Mouse (Mus musculus) c-Kit-positive CD71-negative TER-119-negative erythroid progenitor cells, embryonic 14.5 days (primary cell): ENCODE results near the gene Pbxip1.

Experiments used
- DNase-seq: peaks from one replicate; pipeline ENCODE4 v3.0.0-alpha.2; 2013; ENCODE audit warnings: low read depth

Pbxip1 gene

DNA sequence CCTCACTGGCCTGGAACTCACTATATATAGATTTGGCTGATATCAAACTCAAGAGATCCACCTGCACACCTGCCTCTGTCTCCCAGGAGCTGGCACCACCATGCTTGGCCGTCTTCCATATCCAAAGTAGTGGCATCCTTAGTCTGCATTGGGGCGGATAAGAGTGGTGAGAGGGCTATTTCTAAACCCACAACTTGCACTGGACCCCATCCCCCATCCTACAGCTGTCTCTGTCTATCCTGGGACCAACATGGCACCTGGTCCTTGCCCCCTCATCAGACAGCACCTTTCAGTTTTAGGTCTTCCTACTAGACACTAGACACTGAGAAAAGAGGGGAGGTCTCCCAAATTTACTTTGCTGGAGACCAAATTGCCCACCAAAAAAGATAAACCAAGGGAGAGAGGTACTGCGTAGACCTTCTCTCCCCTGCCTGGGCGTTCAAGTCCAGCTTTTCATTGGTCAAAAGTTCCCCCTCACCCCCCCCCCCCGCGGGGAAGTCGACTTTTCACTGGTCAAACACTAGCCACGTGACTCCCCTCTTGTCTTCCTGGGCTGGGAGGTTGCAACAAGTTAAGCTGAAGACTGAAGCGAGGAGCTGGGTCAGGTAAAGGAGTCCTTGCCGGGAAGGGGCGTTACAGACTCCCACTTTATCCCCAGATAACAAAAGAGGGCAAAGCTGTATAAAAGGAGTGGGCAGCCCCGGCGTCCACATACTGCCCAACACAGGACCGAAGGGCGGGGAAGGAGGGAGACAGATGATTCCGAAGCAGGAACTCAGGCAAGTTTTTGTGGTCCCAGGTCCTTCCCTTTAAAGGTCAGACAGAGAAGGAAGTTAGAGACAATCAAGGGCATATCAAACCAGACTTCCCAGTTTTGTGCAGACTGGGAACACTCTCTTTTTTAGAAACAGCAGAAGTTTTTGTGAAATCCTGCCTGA, at the start of gene Pbxip1:
TSS of gene Pbxip1 (plus strand) at position 531 of the 938 bp plus-strand sequence.
- no peak for DNase-seq

DNA sequence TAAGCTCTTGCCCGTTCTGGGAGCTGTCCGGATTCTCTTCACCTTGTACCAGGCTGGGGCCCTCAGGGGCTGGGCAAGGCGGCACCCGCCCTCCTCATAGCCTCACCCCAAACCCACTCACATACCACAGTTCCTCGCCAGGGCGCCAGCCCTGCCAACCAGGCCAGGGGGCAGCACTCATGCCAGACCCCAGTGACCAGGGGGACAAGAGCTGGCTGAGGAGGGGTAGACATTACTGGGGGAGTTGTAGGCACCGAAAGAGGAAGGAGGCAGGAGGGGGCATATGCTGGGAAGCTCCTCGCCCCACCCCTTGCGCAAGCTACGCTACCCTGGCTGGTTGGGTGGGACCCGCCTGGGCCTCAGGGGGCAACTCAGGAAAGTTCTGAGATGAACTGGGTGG, 48.9 kb upstream of the Pbxip1 start:
- no peak for DNase-seq

DNA sequence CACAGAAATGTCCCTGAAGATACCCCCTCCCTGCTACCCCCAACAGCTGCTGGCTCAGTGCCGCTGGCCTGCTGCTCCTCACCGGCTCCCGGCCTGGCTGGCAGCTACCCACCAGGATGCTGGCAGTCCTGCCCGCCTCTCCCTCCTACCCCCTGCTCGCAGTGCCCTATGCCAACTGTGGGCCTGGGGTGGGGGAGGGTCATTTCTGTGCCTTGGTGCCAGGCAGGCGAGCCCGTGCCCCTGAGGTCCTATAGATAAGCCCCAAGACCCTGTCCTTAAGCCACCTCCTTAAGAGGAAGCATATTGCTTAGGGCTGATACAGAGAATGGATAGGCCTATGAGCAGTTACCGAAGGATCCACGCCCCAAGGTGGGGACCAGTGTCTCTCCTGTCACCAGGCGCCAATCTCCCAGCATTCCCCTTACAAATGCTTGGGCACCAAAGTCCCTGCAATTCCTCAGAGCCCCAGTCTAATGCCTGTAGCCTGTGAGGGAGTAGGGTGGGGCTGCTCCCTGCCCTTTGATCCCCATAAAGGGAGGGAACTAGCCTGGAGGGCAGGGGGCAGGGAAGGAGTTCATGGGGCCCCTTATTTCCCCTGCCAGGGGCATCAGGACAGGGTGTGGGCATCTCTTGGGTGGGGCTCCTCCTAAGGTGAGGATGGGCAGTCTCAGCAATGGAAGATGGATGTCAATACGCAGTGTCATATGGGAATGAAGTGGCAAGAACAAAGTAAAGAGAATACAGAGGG, 48.2 kb upstream of the Pbxip1 start:
- no peak for DNase-seq

DNA sequence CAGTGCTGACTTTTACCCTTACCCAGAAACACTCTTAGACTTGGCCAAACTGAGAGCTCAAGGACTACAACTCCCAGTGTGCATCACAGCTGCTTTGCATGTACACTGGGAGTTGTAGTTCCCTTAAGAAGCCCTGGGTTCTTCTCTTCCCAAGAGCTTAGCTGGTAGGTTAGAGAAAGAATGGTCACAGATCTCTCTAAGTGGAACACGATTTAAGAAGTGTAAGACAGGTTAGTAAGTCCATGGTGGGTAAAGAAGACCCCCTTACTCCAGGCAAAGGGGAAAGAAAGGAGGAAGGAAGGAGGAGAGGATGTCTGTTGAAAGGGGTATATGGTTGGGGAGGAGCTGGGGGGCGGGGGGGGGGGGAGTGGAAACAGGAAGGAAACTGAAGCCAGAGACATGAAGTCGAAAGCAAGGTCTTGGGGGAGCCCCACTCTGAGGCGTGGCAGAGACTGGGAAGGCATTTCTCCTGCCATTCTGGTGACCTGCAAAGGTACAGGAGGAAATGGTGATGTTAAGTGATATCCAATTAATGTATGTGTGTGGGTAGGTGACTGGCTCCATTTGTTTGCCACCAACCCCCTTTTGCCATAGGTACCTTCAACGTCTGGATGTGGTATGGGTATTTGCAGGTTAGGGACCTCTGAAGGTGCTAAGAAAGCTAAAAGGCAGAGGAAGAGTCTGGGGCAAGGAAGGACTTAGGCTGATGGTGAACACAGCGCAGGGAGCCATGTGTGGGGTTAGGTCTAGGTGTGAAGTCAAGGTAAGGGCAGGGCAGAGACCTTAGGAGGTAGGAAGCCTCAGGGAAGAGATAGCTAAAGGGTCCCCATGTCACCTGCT, 47.4 kb upstream of the Pbxip1 start:
- DNase-seq, result no peak

DNA sequence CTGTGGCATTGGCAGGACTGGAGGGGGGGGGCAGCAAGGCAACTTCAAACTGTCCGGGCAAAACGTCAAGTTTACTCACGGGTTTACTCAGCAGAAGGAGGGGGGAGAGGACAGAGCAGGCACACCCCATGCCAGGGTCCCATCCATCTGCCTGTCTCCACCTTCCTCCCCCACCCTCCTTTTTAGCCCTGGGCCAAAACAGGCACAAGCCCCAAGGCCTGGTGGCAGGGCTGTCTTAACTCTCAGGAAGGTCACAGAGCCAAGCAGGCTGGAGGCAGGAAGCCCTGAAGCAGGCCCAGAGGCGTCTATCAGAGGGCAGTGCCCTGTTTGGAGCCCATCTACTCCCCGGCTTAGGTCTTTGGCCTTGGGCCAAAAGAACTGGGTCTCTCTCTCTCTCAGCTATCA, 46.4 kb upstream of the Pbxip1 start:
- no peak for DNase-seq

DNA sequence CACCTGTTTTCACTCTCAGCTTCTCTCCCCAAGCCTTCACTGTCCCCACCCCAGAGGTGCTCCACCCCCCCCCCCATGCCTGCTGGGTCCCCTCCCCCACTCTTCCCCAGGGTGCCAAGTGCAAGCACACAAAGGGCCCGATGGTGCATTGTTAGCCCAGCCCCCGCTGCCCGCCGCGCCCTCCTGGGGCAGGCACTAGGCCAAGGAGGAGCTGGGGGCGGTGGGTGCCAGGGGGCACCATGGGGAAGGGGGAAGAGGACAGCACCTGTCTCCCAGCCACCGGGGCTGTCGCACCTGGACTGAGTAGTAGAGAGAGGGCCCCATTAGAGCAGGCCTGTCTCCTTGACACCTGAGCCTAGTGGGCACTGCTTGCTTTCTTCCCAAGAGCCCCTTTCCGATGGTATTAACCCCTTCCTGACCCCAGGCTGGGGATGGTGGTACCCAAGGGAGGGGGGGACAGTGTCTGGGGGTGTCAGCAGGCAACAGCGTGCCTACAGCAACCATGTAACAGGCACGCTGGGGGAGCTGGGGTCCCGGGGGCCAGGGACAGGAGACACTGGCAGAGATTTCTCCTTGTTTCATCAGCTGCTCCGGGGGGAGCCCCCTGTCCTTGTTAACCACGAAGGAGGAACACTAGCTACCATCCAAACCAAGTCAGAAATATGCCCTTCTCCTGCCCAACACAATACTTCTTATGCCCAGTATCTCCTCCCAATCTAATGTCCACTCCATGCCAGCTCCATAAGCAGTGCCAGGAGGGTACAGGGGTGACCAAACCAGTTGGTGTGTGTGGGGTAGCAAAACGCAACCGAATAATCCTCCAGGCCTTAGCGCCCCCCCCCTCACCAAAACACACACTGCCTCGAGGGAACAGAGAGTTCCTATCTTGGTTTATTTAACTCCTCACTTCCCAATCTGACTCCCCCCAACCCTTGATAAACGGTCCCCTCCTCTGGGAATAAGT, 45.5 kb upstream of the Pbxip1 start:
- DNase-seq, result no peak

DNA sequence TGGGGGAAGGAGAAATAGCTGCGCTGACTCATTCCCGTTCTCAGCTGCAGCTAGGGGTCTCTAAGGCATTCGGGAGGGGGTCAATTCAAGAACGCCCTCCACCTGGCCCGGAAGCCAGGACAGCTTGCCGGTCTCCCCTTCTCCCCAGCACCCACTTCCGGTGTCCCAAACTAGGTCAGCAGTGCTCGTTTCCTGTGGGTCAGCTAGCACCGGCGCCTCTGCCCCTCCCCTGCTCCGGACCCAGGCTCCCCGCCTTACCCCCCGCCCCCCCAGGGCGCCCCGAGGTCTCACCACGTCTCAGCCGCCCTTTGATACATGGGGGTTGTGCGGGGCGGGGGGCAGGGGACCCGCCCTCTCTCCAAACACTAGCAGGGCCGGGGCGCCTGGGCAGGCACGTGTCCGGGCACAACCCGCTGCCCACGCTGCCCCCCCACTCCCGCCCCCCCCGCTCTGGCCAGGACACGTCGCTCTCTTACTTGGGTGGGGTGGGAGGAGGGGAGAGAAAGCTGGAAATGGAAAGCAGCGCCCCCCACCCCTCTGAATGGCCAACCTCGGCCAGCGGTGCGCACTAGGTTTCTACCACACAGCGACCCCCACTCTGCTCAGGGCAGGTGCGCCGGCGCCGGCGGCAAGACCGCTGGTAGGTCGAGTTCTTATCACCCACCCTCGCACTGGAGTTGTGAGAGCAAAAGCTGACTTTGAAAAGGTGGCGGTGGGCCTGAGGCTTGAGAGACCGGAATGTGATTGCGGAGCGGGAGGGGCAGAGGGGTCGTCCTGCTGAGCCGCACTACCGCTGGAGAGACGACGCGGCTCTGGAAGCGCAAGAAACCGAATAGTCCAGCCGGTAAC, 44.6 kb upstream of the Pbxip1 start:
- DNase-seq, result no peak

DNA sequence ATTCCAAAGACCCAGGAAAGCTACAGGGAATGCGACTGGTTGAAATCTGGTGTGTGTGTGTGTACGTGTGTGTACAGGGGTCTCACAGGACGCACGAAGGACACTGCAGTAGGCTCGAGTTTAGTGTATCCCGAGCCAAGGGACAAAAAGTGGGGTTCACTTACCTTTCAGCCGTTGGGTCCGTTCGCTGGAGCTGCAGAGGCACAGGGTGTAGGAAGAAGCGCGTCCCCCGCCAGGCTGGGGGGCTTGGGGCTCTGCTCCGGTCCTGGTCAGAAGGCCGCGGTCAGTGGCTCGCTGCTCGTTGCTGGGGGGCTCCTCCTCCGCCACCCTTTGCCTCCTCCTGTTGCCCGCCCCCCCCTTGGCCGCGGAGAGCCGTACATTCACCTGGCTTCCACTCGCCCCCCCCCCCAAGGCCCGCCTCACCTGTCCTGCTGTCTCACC, 43.6 kb upstream of the Pbxip1 start:
- DNase-seq, result no peak

DNA sequence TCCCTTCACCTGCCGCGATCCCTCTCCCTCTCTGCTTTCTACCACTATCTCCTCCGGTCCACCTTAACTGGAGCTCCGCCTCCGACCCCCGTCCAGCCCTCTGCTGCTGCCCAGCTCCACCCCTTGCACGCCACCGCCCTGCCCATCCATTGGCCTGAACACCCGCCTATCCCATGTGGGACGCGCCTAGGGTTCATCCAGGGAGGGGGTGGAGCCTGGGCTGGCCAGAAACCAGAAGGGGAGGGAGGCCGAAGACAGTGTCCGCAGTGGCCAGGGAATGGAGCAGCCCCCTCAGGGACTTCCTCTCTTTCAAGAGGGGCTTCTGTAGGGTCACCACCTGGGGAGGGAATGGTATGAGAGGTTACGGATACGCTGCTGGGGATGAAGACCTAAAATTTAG, 42.9 kb upstream of the Pbxip1 start:
- peak; percentile 92 for DNase-seq

DNA sequence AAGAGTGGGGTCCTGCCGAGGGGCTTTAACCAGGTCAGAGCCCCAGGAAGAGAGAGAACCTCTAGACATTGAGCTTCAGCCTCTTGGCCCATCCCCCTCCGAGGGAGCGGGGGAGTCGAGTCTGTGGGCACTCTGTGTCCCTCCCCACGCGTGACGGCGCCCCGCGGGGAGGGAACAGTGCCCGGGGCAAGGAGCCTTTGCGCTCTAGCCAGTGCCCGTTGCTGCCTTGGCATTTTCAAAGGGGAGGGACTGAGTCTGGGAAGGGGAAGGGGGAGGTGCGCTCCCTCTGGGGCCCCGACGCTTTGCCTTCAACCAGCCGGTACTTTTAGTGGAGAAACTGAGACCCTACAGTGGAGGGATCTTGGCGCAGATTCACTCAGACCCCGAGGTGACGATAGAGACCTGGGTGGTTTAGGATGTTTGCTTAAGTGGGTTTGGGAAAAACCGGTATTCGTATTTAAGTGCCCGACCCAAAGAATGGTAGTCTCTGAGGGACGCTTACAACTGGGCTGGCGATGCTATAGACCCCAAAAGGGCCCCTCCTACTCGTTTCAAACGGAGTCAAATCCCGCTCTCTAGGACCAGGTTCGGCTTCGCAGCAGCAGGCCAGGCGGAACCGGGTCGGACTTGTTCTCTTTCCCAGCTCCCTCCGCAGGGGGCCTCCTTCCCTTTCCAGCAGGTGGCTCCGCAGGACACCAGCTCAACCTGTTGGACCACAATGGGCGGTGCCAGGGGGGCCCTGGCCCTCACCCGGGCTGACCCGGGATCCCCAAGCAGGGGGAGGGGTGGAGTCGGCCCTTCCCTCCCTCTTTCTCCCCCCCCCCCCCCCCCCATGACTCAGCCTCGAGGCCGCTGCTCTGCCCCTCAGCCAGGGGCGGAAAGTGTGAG, 42.3 kb upstream of the Pbxip1 start, which contains the start of gene Zbtb7b:
TSS of gene Zbtb7b (minus strand) at position 771 of the 888 bp plus-strand sequence.
- DNase-seq, result no peak

DNA sequence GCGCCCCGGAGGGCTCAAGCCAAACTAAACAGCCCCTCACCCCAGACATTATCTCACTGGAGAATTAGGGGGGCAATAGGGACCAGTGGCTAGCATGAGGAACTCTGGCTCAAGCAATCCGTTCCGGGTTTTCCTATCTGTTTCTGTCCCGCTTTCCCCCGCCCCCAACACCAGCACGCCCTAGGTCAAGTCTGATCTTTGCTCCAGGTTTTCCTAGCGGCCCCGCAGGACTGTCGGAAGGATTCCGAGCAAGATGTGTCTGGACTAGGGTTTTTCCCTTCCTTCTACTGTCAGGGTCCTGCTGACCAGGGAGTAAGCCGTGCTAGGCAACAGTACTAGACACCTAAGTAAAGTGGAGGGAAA, 41.6 kb upstream of the Pbxip1 start:
- no peak for DNase-seq

DNA sequence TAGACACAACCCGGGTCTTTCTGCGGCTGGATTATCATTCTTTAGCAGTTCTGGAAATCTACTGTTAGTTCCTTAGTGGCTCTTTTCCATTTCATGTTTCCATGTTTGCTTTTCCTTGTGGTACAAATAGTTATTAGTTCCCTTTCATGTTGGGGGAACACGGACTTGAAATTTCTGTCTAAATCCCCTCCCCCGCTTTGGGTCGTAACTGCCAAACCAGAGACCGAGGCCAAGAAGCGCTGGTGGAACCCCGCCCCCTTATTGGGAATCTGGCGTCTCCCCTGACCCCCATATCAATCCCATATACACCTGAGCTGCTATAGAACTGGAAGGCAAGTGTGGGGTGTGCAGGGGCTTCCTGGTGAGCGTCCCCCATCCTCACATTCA, 41.1 kb upstream of the Pbxip1 start:
- no peak for DNase-seq

DNA sequence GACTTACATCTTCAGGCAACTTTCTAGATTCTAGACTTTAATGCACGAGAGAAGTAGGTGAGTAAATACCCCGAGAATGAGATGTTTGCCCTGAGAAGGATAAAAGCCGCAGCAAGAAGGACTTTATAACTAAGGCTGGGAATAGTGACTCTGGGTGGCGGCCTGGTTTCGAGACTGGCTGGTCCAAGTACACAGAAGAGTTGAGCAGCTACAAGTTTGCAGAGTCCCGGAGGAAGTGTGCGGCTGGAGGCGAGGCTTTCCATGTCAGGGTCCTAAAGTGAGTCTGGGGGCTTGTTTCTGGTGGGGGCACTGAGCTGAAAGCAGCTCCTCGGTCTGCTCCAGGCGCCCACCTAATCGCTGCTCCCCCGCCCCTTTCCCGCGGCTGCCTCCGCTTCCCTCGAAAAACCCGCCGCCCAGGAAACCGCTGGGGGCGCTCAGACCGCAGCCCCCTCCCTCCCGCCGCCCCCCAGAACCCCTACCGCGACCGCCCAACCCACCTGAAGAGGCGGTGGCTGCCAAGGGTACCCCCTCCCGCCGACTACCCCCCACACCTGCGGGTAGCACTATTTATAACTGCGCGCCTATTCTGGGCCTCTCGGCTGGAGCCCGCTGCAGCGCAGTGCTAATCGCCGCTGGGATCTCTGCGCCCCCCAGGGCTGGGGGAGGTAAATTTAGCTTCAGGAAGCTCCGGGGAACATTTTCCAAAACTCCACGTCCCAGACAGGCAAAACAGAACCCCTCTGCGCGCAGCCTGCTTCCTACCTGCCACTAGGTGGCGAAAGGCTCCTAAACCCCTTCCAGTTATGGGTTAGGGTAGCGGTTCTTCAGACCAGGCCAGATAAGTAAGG, 40.5 kb upstream of the Pbxip1 start:
- no peak for DNase-seq

DNA sequence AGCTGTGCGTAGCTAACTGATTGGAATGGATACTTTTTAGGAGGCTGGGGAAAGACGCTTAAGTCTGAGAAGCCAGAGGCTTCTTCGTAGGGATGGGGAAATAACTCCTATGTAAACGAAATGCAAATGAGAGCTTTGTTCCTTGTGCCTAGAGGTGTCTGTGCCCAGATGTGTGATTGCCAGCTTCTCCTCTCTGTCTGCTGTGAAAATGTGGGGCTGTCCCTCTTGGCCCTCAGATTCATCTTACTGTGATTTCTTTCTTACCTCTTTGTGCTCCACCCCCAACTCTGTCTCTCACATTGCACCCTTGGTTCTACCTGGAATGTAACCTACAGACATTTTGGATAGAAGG, 39.9 kb upstream of the Pbxip1 start:
- no peak for DNase-seq

DNA sequence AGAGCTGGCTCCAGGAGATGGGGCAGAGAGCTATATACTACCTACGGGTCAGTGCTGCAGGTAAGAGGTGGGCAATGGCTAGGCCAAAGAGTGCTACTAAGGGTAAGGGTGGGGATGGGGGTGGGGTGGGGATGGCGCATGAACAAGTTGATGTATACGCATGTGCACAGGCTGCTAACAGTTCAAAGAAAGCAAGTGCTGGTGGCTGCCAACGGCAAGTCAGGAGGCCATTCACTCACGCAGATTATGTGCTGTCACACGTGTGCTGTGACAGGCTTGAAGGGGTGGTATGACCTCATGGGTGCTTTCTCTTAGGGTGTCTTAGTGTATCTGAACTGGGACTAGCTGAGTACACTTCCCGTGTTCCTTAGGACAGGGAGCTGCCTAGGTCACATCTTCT, 35.2 kb upstream of the Pbxip1 start:
- DNase-seq, result no peak

DNA sequence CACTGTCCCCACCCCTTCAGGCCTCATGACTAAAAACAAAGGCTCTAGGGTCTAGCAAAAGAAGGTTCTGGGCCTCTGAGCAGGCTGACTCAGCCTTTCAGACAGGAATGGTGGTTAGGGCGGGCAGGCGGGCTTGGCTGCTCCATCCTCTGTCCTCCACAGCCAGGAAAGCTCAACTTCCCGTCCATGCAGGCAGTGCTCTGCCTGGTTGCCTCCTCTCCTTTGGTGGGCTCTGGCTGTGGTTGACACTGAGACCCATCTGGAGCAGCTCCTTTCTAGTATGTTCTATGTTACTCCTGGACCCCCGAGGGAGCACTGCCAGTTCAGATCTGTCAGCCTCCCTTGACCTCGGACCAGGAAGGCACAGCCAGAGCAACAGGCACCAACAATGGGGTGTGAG, 33.8 kb upstream of the Pbxip1 start, which contains the start of gene Lenep:
TSS of gene Lenep (minus strand) at position 101 of the 400 bp plus-strand sequence.
- DNase-seq, result no peak

DNA sequence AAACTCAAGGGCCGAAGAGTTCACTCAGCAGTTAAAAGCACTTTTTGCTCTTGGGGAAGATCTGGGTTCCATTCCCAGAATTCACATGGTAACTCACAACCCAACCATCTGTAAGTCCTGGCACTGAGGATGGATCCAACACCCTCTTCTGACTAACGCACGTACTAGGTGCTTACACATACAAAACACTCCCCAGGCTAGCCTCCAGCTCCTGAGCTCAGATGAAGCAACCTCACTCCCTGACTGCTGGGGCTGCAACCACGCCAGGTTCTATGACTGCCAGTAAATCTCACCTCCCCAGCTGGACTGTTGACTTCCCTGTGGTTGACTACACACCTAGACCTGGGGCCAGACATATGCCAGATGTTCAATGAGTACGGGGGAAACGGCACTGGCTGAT, 29.6 kb upstream of the Pbxip1 start:
- DNase-seq, result no peak

DNA sequence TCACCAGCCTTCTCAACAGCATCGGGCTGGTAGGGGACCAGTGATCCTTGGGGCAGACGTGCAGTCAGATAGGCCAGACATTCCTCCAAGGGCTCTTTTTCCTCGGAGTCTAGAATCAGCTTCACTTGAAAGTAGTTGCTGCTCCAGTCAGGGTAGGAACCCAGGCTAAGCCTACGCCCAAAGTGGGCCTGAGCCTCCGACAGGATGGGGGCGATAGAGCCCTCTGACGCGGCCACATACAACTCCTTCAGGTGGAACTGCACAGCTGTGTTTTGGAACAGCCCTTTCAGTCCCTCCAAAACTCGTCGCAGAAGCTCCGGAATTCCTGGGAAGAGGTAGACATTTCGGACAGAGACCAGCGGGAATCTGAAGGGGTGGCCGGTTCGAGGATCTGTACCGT, 28.1 kb upstream of the Pbxip1 start:
- no peak for DNase-seq
